In genomic region chr5:13547472-13548209, GRCm38 (mm10) we compare ENCODE assay signal across 9 mouse cellular contexts.
DNase-seq lines count a peak whose midpoint lies in the region; ATAC-seq and TF ChIP-seq lines count a peak whose summit lies in the region.
"Had no signal": no experiment of that assay in that cellular context is flagged by ENCODE, and none has a peak within 500 bp of the region (broad histone marks: within the 10 kb centered on the region; RNA-seq: fewer than 3 reads in every experiment).

No protein-coding gene starts in this region.

- 0 out of 2 replicates have a peak, but pooled peaks cover 3% of the 10 kb centered on the region for H3K36me3 ChIP-seq in heart, embryonic 14.5 days (ENCODE audit: control insufficient read depth, insufficient read depth, low read length)
- no peaks in the 10 kb centered on the region for H3K36me3 ChIP-seq in kidney, embryonic 14.5 days (ENCODE audit: control insufficient read depth, insufficient read depth, low read length)
- H3K36me3 ChIP-seq in neural tube, embryonic 11.5 days (ENCODE audit: control insufficient read depth, insufficient read depth, low read length): no peaks in the 10 kb centered on the region

- H3K9me3 ChIP-seq in heart, embryonic 14.5 days (ENCODE audit: control insufficient read depth, low read length): no peaks in the 10 kb centered on the region
- no peaks in the 10 kb centered on the region for H3K9me3 ChIP-seq in kidney, embryonic 14.5 days (ENCODE audit: control insufficient read depth, low read length)
- H3K9me3 ChIP-seq in neural tube, embryonic 11.5 days (ENCODE audit: control insufficient read depth, low read length): no peaks in the 10 kb centered on the region
- H3K9me3 ChIP-seq: megakaryocyte, embryonic 14.5 days had no signal

- peak overlapping the region; percentile 76 to 89 for H3K27ac ChIP-seq in heart, embryonic 14.5 days (replicated peaks in 1 of 2; ENCODE audit: control insufficient read depth in 1 of 2, insufficient read depth in 1 of 2, low read depth in 2 of 2, low read length in 2 of 2)
- H3K27ac ChIP-seq in kidney, embryonic 14.5 days (ENCODE audit: low read depth, low read length): peak overlapping the region; percentile 70; the same call in 1 of the 2 replicates
- H3K27ac ChIP-seq in neural tube, embryonic 11.5 days (ENCODE audit: low read depth, low read length): peak overlapping the region; percentile 23; the same call in 1 of the 2 replicates

- ATAC-seq in heart, embryonic 14.5 days (ENCODE audit: insufficient number of reproducible peaks, insufficient read depth, low FRiP score, low read depth): no peak; the same call in 1 of the 2 replicates
- peak; percentile 68; the same call in 1 of the 2 replicates for ATAC-seq in kidney, embryonic 14.5 days (ENCODE audit: low FRiP score, low TSS enrichment)
- peak; percentile 71 for ATAC-seq in neural tube, embryonic 11.5 days (ENCODE audit: insufficient read depth, low FRiP score, low TSS enrichment)

- no peak overlapping the region for H3K9ac ChIP-seq in heart, embryonic 14.5 days (ENCODE audit: low read length)
- H3K9ac ChIP-seq in kidney, embryonic 14.5 days (ENCODE audit: low read depth, low read length): no peak overlapping the region
- H3K9ac ChIP-seq in neural tube, embryonic 11.5 days (ENCODE audit: low read length): no peak overlapping the region

- no peak for TF ChIP-seq POLR2A in brain, embryonic 14.5 days (IDR thresholded peaks at IDR 0.05; ENCODE audit: borderline replicate concordance, extremely low read depth, insufficient read depth, insufficient read length, poor library complexity, severe bottlenecking)

- TF ChIP-seq CTCF in brain, embryonic 14.5 days (IDR thresholded peaks at IDR 0.05; ENCODE audit: borderline replicate concordance, extremely low read depth, insufficient read depth, insufficient read length): no peak

- H3K4me1 ChIP-seq in heart, embryonic 14.5 days (ENCODE audit: control insufficient read depth in 2 of 2, insufficient read depth in 2 of 2, low read length in 2 of 2): peaks cover 3 to 26% of the 10 kb centered on the region in 2 experiments; a peak in 3 of 4 replicates
- H3K4me1 ChIP-seq in kidney, embryonic 14.5 days (ENCODE audit: control insufficient read depth, insufficient read depth, low read length): peaks cover 5% of the 10 kb centered on the region; the same call in 1 of the 2 replicates
- peaks cover 3% of the 10 kb centered on the region; the same call in 1 of the 2 replicates for H3K4me1 ChIP-seq in neural tube, embryonic 11.5 days (ENCODE audit: control insufficient read depth, insufficient read depth, low read length)

- no peak overlapping the region for H3K4me2 ChIP-seq in heart, embryonic 14.5 days (ENCODE audit: low read length)
- no peak overlapping the region for H3K4me2 ChIP-seq in kidney, embryonic 14.5 days (replicated peaks; ENCODE audit: low read depth, low read length)
- no peak overlapping the region for H3K4me2 ChIP-seq in neural tube, embryonic 11.5 days (ENCODE audit: low read depth)

- no peaks in the 10 kb centered on the region for H3K27me3 ChIP-seq in heart, embryonic 14.5 days (ENCODE audit: control insufficient read depth, insufficient read depth, low read length)
- no peaks in the 10 kb centered on the region for H3K27me3 ChIP-seq in kidney, embryonic 14.5 days (ENCODE audit: control insufficient read depth, insufficient read depth, low read length)
- H3K27me3 ChIP-seq in neural tube, embryonic 11.5 days (ENCODE audit: control insufficient read depth, insufficient read depth, low read length): no peaks in the 10 kb centered on the region
- H3K27me3 ChIP-seq: megakaryocyte, embryonic 14.5 days had no signal

- peak; percentile 3 to 5 for DNase-seq in cerebellum, postnatal 10 days
- DNase-seq in cerebellum, postnatal 25 days: no peak
- DNase-seq in brain, embryonic 14.5 days (ENCODE audit: low read depth): peak; percentile 70
- DNase-seq in neural tube, embryonic 11.5 days (ENCODE audit: low spot score): peak; percentile 49
- no peak for DNase-seq in thymus, postnatal 10 days (ENCODE audit: low spot score in 2 of 2)
- DNase-seq in thymus, postnatal 0 days (ENCODE audit: low spot score): no peak

- no peak overlapping the region for H3K4me3 ChIP-seq in heart, embryonic 14.5 days (ENCODE audit: control insufficient read depth in 1 of 2, insufficient read depth in 1 of 2, low read depth in 1 of 2, low read length in 2 of 2)
- no peak overlapping the region for H3K4me3 ChIP-seq in kidney, embryonic 14.5 days (ENCODE audit: low read length)
- no peak overlapping the region for H3K4me3 ChIP-seq in neural tube, embryonic 11.5 days (ENCODE audit: low read depth, low read length)
- H3K4me3 ChIP-seq: megakaryocyte, embryonic 14.5 days had no signal

- 22% methylated on average over 2 of the region's 2 CpGs for WGBS in heart, embryonic 14.5 days
- 36% methylated on average over 2 of the region's 2 CpGs for WGBS in kidney, embryonic 14.5 days
- 5% methylated on average over 2 of the region's 2 CpGs for WGBS in neural tube, embryonic 11.5 days

Comparison
In these comparisons a context has a peak if more than half of its experiments do, and no peak if none do; other contexts are left out.
1. DNase-seq: peak in cerebellum, postnatal 10 days (2 of 2), brain, embryonic 14.5 days (single experiment) and neural tube, embryonic 11.5 days (single experiment); none in cerebellum, postnatal 25 days (0 of 2), thymus, postnatal 10 days (0 of 2) and thymus, postnatal 0 days (single experiment).
2. H3K27ac ChIP-seq: peak in every context shown above with its lines; median percentile 82 in heart, embryonic 14.5 days; 70 in kidney, embryonic 14.5 days; 23 in neural tube, embryonic 11.5 days.